Mouse (Mus musculus) forebrain, embryonic 14.5 days (tissue): Measurements from ENCODE around the gene Ankrd34a. TPM values are rescaled to one million over a fixed set of nuclear protein-coding genes. Genes with fewer than 3 reads are reported as not detected.

Experiments
- ATAC-seq: fragments of 200-750 bp; cut with Nextera tagmentation; 2 replicates; pipeline ENCODE4 v1.8.0; 2017; ENCODE audit warnings: mild to moderate bottlenecking, moderate library complexity
- DNase-seq: peaks from one replicate; pipeline ENCODE4 v3.0.0-alpha.2; 2015; ENCODE audit warnings: low spot score
- H3K27ac ChIP-seq: fragments of 300-500 bp; sonication (generic); 2 replicates; pipeline ENCODE4 v1.5.1; 2014; ENCODE audit warnings: low read depth, mild to moderate bottlenecking, control low read depth, low read length, moderate library complexity
- H3K27me3 ChIP-seq: fragments of 300-500 bp; sonication (generic); replicated peaks from 2 replicates; pipeline ENCODE4 v1.6.1; 2014; ENCODE audit warnings: low read length, control low read depth, mixed read lengths; ENCODE audit not compliant: control insufficient read depth, insufficient read depth
- H3K36me3 ChIP-seq: fragments of 300-500 bp; sonication (generic); 2 replicates; pipeline ENCODE4 v1.6.1; 2014; ENCODE audit warnings: low read length, control low read depth; ENCODE audit not compliant: control insufficient read depth, insufficient read depth
- H3K4me1 ChIP-seq: fragments of 300-500 bp; sonication (generic); 2 replicates; pipeline ENCODE4 v1.6.1; 2014; ENCODE audit warnings: antibody characterized with exemption, low read length, control low read depth; ENCODE audit not compliant: control insufficient read depth, insufficient read depth
- H3K4me2 ChIP-seq: fragments of 300-500 bp; sonication (generic); 2 replicates; pipeline ENCODE4 v1.6.1; 2014; ENCODE audit warnings: mild to moderate bottlenecking, control low read depth, low read length
- H3K4me3 ChIP-seq: fragments of 300-500 bp; sonication (generic); 2 replicates; pipeline ENCODE4 v1.5.1; 2014; ENCODE audit warnings: low read depth, low read length, control low read depth
- H3K9ac ChIP-seq: fragments of 300-500 bp; sonication (generic); 2 replicates; pipeline ENCODE4 v1.6.1; 2014; ENCODE audit warnings: mild to moderate bottlenecking, low read length, control low read depth, moderate library complexity
- H3K9me3 ChIP-seq: fragments of 300-500 bp; sonication (generic); replicated peaks from 2 replicates; pipeline ENCODE4 v1.6.1; 2016; ENCODE audit warnings: low read length, control low read depth, mixed read lengths; ENCODE audit not compliant: control insufficient read depth
- WGBS: fragments of 180-500 bp; shearing (Covaris S2); extraction: QIAGEN DNeasy Blood & Tissue Kit; methylation state at CpG from one replicate; pipeline ENCODE4 v1.1.7; 2014; 5-methylcytosine and 5-hydroxymethylcytosine counted together
- polyA plus RNA-seq: library from polyadenylated mRNA; unstranded; fragments of >200 nt; fragmentation: Nextera tagmentation; extraction: Ambion mirVana; gene quantifications from 2 replicates; pipeline ENCODE4 v1.2.1, GENCODE M21; 2014

Gene Ankrd34a
- polyA plus RNA-seq, 1 experiment from 2014 or later, result 11.8 TPM

DNA sequence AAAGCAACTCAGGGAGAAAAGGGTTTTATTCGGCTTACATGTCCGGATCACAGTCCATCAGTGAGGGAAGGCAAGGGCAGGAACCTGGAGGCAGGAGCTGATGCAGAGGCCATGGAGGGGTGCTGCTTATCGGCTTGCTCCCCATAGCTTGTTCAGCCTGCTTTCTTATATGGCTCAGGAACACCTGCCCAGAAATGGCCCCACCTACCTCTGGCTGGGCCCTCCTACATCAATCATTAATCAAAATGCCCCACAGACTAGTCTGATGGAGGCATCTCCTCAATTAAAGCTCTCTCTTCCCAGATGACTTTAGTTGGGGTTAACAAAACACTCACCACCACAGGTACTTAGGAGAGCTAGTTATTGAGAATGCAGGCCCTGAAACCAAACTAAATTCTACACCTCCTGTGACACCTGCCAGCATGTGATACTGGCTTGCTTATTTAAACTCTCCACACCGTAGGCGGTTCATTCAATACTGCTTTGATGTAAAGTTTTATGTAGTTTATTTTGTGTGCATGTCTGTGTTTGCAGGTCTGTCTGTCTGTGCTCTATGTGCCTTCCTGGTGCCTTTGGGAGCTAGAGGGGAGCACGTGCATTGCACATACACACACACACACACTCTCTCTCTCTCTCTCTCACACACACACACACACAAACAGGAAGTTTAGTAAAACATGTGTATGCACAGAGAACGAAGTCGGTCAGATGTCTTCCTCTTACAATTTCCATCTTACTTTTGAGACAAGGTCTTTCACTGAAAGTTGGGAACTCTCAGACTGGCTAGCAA, 29.6 kb upstream of the Ankrd34a start:
- DNase-seq (no peak), ATAC-seq (no peak)
- H3K9me3 ChIP-seq, result no peaks in the 10 kb centered on the region
- no peaks in the 10 kb centered on the region for H3K27me3 ChIP-seq
- no peak overlapping the region for H3K27ac ChIP-seq
- no peaks in the 10 kb centered on the region for H3K36me3 ChIP-seq
- H3K4me3 ChIP-seq, result no peak overlapping the region
- 86% methylated on average over 8 of the region's 8 CpGs for WGBS
- no peak overlapping the region for H3K4me2 ChIP-seq
- no peaks in the 10 kb centered on the region for H3K4me1 ChIP-seq
- H3K9ac ChIP-seq, result no peak overlapping the region

DNA sequence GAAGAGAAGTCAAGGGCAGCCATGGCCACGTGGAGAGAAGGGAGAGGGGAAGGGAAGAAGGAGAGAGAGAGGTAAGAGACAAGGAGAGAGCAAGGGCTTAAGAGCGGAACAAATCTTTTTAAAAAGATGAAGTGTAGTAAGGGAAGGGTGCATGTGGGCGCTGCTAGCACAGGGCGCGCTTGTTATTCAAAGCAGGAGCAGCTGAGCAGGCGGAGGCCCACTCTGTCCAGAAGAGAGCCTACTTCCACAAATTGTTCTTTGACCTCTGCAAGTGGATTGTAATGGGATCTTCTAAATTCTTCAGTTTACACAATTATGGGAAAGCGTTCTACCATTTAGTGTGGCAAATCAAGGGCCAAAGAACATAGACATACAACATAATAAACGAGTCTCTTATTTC, 27.8 kb upstream of the Ankrd34a start:
- no peaks in the 10 kb centered on the region for H3K9me3 ChIP-seq
- H3K4me2 ChIP-seq, result no peak overlapping the region
- no peak for DNase-seq
- H3K4me3 ChIP-seq, result no peak overlapping the region
- H3K4me1 ChIP-seq, result no peaks in the 10 kb centered on the region
- H3K27ac ChIP-seq, result no peak overlapping the region
- 84% methylated on average over 8 of the region's 8 CpGs for WGBS
- H3K27me3 ChIP-seq, result no peaks in the 10 kb centered on the region
- ATAC-seq, result no peak
- no peak overlapping the region for H3K9ac ChIP-seq
- no peaks in the 10 kb centered on the region for H3K36me3 ChIP-seq

DNA sequence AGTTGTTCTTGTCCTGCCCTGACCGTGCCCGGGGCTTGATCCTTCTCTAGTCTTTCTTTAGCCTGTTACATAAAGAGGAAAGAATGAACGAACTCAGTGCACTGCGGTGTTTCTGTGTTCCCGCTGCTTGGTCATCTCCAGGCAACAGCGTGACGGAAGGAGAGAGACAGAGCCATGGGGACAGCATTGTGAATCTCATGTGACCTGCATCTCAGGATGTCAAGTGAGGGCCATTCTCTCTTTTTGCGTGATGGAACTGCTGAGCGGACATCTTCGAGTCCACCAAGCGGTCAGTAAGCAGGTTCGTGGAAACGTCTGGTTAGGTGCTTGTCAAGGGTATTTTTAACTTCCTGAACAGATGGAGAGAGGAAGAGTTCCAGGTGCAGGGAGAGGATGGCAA, 26.9 kb upstream of the Ankrd34a start:
- DNase-seq (no peak), ATAC-seq (no peak)
- no peak overlapping the region for H3K4me3 ChIP-seq
- 92% methylated on average over 13 of the region's 13 CpGs for whole genome bisulfite sequencing
- H3K9ac ChIP-seq, result no peak overlapping the region
- no peaks in the 10 kb centered on the region for H3K9me3 ChIP-seq
- no peaks in the 10 kb centered on the region for H3K36me3 ChIP-seq
- H3K4me1 ChIP-seq, result no peaks in the 10 kb centered on the region
- H3K4me2 ChIP-seq, result no peak overlapping the region
- H3K27ac ChIP-seq, result no peak overlapping the region
- no peaks in the 10 kb centered on the region for H3K27me3 ChIP-seq

DNA sequence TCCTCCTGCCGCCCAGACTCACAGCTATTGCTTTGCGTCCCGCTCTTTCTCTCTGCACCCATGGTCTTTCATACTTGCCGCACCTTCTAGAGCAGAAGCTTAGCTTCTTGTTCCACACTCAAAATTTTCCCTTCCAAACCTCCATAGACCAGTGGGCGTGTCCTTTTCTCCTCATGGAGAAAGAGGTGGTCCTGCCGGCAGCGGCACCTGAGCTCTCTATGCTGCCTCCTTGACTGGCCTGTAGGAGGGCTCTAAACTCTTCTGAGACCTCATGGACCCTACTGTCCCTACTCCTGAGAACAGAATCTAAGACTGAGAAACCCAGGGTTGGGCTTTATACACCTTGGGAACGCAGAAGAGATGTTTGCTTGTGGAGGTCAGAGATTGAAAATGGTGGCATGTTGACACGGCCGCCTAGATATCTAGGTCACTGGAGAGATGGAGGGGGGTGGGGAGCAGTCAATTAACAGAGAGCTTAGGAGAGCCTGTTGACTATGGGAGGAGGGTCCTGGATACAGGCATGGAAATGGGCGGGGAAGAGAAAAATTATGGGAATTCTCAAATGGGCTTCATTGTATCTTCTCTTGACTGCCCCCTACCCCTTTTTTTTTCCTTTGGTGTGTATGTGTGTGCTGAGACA, 26.4 kb upstream of the Ankrd34a start:
- no peak overlapping the region for H3K9ac ChIP-seq
- H3K4me1 ChIP-seq, result no peaks in the 10 kb centered on the region
- no peaks in the 10 kb centered on the region for H3K36me3 ChIP-seq
- no peaks in the 10 kb centered on the region for H3K9me3 ChIP-seq
- DNase-seq, result no peak
- no peak for ATAC-seq
- no peaks in the 10 kb centered on the region for H3K27me3 ChIP-seq
- H3K27ac ChIP-seq, result no peak overlapping the region
- H3K4me3 ChIP-seq, result no peak overlapping the region
- no peak overlapping the region for H3K4me2 ChIP-seq
- 92% methylated on average over 11 of the region's 11 CpGs for WGBS

DNA sequence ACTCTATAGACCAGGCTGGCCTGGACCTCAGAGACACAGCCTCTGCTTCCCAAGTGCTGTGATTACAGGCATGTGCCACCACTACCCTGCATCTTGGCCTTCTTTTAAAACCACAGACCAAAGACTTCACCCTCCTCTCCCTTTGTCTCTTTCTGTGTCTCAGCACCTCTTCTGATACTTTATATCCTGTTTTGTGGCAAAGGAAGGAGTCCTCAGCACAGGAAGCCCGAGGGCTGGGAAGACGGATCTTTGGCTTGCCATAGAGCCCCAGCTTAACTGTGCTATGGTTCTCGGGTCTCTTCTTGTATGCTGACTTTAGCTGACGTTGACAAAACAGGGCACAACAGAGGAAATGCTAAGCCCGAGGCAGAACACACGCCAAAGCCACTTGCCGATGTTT, 25.8 kb upstream of the Ankrd34a start:
- DNase-seq (no peak), ATAC-seq (no peak)
- no peak overlapping the region for H3K4me3 ChIP-seq
- no peaks in the 10 kb centered on the region for H3K27me3 ChIP-seq
- WGBS, result 78% methylated on average over 7 of the region's 7 CpGs
- no peak overlapping the region for H3K4me2 ChIP-seq
- H3K27ac ChIP-seq, result no peak overlapping the region
- no peak overlapping the region for H3K9ac ChIP-seq
- no peaks in the 10 kb centered on the region for H3K9me3 ChIP-seq
- H3K4me1 ChIP-seq, result no peaks in the 10 kb centered on the region
- no peaks in the 10 kb centered on the region for H3K36me3 ChIP-seq

DNA sequence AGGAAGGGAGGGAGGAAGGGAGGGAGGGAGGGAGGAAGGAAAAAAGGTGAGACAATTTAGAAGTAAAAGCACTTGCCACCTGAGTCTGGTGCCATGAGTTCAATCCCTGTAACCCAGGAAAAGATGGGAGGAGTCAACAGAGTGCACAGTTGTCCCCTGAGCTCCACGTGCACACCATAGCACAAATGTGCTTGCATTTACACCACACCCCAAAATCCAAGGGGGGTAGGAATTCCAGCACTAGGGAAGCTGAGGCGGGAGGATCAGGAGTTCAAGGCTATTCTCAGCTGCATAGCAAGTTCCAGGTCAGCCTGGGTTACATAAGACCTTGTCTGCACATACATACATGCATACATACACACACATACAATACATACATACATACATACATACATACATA, 25.1 kb upstream of the Ankrd34a start:
- DNase-seq (no peak), ATAC-seq (no peak)
- no peak overlapping the region for H3K9ac ChIP-seq
- no peak overlapping the region for H3K4me3 ChIP-seq
- no peaks in the 10 kb centered on the region for H3K36me3 ChIP-seq
- WGBS, result 66% methylated on average over 2 of the region's 2 CpGs
- no peaks in the 10 kb centered on the region for H3K27me3 ChIP-seq
- H3K4me2 ChIP-seq, result no peak overlapping the region
- H3K4me1 ChIP-seq, result 0 out of 2 replicates have a peak, but pooled peaks cover under 1% of the 10 kb centered on the region
- H3K9me3 ChIP-seq, result no peaks in the 10 kb centered on the region
- no peak overlapping the region for H3K27ac ChIP-seq

DNA sequence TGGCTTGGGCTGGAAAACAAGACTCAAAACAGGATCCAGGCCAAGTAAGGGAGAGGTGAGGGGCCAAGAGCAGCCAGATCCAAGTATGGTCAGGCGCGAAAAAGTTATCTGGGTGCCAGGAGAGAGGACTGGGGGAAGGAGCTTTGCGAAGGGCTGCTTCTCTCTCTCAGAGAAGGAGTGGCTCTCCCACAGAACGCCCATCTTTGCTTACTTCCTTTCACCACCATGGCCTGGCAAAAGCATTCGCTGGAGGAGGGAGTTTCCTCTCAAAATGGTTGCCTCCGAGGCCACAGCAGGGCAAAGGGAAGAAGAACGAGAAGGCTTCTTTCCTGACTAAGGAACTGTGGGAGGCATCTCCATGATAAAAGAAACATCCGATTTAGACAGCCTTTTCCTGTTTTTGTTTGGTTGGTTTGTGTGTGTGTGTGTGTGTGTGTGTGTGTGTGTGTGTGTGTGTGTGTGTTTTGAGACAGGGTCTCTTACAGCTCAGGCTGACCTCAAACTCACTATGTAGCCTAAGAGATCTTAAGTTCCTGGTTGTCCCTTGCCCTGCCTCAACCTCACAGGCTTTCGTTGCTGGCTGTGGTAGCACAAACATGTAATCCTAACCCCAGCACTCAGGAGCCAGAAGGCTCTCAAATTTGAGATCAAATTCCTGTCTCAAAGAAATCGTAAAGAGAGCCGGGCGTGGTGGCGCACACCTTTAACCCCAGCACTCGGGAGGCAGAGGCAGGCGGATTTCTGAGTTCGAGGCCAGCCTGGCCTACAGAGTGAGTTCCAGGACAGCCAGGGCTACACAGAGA, 24.3 kb upstream of the Ankrd34a start:
- Histone ChIP-seq H3K36me3 (no peaks in the 10 kb centered on the region), H3K4me3 (no peak overlapping the region), H3K4me2 (no peak overlapping the region), H3K27ac (no peak overlapping the region), H3K4me1 (peaks cover 4% of the 10 kb centered on the region; the same call in 1 of the 2 replicates), H3K9me3 (no peaks in the 10 kb centered on the region), H3K27me3 (no peaks in the 10 kb centered on the region), H3K9ac (no peak overlapping the region)
- ATAC-seq, result no peak
- 80% methylated on average over 16 of the region's 16 CpGs for WGBS
- no peak for DNase-seq

DNA sequence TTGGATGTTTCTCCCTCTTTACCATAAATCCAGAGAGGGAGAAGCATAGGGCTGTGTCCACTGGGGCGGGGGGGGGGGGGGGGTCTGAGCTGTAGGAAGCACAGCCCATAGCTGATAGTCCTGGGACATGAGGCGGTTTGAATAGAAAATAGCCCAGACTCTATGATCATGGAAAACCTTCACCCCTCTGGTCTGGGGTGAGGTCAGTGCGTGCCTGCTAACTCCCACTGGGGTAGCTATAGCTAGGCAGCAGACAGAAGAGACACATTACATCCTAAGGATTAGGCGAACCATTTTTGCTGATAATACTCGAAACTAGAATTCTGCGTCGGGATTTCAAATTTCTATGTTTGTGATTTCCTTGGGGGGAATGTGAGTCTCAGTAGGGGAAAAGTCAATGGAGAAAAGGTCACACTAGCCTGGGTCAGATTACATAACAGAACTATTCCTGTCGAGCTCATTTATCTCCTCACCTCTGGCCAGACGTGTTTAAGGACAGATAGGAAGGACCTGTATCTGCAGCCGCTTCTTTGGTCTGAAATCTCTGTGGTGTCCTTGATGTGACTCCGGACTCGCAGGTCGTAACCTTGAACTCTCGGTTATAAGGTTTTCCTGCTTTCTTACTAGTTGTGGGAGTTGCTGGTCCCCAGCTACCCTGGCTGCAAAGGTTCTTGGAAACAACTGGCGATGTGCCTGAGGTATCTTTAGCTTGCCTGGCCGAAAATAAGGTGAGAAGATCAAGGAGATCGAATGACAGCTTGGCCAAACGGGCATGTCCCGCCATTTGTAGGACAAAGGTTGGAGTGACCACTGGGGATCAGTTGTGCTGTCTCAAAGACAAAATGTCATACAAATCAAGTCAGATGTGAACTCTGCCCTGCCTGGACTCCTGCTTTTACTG, 22.6 kb upstream of the Ankrd34a start:
- WGBS, result 90% methylated on average over 18 of the region's 19 CpGs
- DNase-seq, result no peak
- Histone ChIP-seq H3K27ac (no peak overlapping the region), H3K36me3 (no peaks in the 10 kb centered on the region), H3K9ac (no peak overlapping the region), H3K4me1 (peaks cover 4% of the 10 kb centered on the region; the same call in 1 of the 2 replicates), H3K27me3 (no peaks in the 10 kb centered on the region), H3K4me2 (no peak overlapping the region), H3K9me3 (no peaks in the 10 kb centered on the region), H3K4me3 (no peak overlapping the region)
- ATAC-seq, result no peak
